Mouse (Mus musculus) ES-Bruce4 (cell line): ENCODE data around the gene Zfr2.

ENCODE experiments used
- CTCF ChIP-seq: IDR thresholded peaks from one replicate; pipeline ENCODE4 v1.8.1; 2011; ENCODE audit warnings: low read depth, low read length
- EP300 ChIP-seq: IDR thresholded peaks from 2 replicates; pipeline ENCODE4 v1.6.1; 2011; ENCODE audit warnings: low read depth, low read length; ENCODE audit not compliant: insufficient read depth
- POLR2A ChIP-seq: IDR thresholded peaks from one replicate; pipeline ENCODE4 v1.8.1; 2011; ENCODE audit warnings: low read length; ENCODE audit not compliant: insufficient read depth

DNA sequence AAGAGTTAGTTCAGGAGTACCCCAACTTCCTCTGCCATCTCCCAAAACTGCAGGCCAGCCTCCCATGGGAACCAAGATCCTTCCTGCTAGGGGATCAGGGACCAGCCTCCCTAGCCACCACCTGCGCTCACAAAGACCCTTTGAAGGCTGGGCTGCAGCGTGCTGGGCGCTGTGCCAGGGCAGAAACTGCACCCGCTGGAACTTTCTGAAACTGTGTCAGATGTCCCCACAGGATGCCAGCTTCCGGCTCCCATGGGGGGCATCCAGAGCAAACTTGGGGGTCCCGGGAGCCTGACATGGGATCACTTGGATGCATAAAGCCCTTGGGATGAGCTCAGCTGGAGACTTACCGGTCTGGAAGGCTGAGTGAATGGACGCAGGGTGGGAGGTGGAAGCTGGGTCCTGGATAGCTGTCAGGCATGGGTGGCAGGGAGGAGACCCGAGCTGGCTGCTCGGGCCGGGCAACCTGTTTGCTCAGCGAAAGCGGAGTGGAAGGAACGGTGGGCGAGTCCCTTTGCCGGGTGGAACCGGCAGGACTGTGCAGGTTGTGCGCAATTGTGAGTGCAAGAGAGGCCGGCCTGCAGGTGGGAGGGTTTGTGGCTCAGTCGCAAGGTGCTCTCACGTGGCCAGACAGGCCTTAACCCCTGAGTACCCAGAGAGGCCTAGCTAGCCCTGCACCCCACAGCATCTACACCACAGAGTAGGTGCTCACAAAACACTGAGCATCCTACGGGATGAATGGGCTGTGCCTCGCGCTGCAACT lies 57.9 kb downstream of the Zfr2 start:
- TF ChIP-seq POLR2A (no peak), EP300 (no peak), CTCF (no peak)
